Mouse (Mus musculus) ES-Bruce4 (cell line): Measurements from ENCODE around the gene Eml3.

ENCODE experiments used
- CTCF ChIP-seq: IDR thresholded peaks from one replicate; pipeline ENCODE4 v1.8.1; 2011; ENCODE audit warnings: low read depth, low read length
- EP300 ChIP-seq: IDR thresholded peaks from 2 replicates; pipeline ENCODE4 v1.6.1; 2011; ENCODE audit warnings: low read depth, low read length; ENCODE audit not compliant: insufficient read depth
- POLR2A ChIP-seq: IDR thresholded peaks from one replicate; pipeline ENCODE4 v1.8.1; 2011; ENCODE audit warnings: low read length; ENCODE audit not compliant: insufficient read depth

DNA sequence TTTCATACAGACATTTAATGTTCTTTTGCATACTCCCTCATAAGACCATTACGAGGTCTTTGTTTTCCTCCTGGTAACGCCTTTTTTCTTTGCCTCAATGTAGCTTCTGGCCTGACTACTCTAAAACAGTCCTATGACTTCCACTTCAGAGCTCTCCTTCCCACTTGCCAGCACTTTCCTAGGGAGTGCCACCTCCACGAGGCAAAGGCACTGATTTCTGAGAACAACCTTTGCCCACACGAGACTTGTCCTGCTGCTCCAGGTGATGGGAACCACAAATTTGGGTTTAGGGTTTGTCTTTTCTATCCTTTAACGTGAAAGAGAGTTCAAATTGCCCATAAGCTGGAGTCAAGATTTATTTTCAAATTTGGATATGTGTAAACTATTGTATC is 36.8 kb downstream of the Eml3 start:
- no peak for TF ChIP-seq POLR2A
- TF ChIP-seq CTCF: no peak
- TF ChIP-seq EP300: no peak
